Mouse (Mus musculus): Measurements from ENCODE around the gene Rangrf.
A peak's percentile ranks its signal among the peaks of the same experiment; 100 is the strongest.
"Not testable (repeated sequence)": the region's sequence is repeated elsewhere in the genome, so short reads cannot be mapped to it uniquely, and the experiment has no call there.

Gene Rangrf

DNA sequence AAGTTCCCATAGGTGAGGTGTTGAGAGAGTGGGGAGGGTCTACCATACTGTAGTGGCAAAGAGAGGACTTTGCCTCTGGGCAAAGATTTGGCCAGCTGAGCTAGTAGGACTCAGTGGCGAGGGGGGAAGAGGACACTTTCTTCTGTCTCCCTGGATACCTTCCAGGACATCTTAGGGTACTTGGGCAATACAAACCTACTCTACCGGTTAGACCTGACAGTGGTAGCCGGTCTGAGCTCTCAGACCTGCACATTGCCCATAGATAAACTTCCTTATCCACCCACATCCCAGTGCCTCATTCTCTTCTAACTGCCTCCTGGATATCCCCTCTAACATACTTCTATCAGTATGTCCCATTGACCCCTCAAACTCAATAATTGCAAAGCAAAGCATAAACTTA lies 5.9 kb upstream of the Rangrf start:
- no peak for DNase-seq (ENCODE audit: low read depth in 2 of 2, low spot score in 2 of 2)

DNA sequence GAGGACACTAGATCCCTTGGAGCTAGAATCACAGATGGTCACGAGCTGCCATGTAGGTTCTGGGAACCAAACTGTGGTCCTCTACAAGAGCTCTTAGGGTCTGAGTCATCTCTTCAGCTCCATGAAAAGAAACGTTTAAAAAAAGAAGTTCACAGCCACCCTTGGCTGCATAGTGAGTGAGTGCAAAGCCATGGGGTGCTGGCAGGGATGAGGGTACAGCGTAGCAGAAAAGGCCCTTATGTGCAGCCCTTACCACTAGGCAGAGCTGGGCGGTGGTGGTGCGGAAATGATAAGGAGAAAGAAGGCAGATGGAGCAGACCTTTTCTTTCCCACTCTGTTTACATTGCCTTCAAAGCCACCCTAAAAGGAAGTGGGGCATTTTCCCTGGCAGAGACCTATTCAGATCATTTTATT lies 4.3 kb upstream of the Rangrf start:
- DNase-seq (ENCODE audit: low read depth in 2 of 2, low spot score in 2 of 2) = no peak

DNA sequence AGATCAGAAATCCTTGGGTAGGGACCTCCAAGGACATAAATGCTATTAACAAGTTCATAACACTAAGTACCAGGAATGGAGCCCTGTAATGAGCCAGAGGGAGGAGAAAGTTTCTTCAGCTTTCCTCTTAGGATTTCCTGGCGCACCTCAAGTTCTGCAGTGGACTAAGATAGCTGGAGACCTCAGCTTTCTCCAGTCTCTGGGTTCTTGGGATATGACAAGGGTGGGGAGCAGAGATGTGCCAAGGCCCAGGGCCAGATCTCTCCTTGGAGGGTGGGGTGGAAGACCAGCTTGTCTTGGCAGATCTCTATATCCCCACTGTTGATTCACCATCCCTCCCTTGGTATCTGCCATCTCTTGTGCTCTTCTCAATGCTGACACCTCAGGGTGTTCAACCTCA lies 616 bp upstream of the Rangrf start:
- no peak for DNase-seq (ENCODE audit: low read depth in 2 of 2, low spot score in 2 of 2)

DNA sequence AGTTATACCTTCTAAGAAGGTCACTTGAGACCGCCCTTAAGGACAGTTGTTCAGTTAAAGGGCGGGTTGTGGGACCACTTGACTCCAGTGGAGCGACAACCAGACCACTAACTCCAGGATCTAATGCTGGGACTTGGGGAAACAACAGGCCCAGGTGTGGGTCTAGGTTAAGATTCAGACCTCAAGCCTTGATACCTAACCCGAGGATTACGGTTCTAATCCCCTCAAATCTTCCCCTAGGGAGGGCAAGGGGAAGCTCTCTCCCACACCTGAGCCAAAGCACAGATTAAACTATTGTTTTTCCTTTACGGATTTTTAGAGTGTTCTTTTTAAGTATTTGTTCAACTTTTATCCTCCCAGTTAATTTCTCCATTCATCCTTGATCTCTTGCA lies 930 bp downstream of the Rangrf start:
- no peak for DNase-seq (ENCODE audit: low read depth in 2 of 2, low spot score in 2 of 2)

DNA sequence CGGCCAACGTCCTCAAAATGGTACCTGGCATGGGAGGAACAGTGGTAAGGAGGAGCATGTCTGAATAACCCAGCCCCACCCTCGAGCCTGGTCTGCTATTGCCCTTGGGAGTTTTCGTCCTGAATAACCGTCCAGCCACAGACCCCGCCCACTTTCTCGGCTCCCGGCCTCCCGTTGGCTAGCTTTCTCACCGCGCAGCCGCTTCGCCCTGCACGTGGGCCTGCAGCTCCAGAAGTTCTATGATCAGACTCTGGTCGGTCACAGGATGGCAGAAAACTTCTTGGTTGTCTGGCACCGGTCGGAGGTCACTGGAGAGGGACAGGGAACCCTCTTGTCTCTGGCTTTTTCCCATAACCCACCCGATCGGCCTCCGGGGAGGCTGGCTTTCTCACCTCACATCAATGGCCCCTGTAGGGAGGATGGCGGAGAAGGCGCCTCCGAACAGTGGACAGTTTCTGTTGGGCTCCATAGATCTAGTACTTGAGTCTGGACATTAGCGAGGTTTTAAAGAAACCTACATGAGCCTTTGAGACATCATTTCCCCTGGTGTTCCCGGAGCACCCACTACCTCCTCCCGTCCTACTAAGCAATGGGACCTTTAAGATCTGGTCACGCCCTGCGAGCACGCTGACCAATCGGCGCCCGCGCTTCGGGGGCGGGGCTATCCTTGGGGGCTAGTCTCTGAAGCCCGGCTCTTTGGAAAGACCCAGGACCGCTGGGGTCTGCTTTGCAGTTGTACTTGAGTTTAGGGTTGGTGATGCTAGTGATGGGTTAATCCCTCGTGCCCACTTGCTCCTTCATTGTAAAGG lies 1.5 kb downstream of the Rangrf start:
- DNase-seq (ENCODE audit: low read depth in 2 of 2, low spot score in 2 of 2) = peak; percentile 40 to 64

DNA sequence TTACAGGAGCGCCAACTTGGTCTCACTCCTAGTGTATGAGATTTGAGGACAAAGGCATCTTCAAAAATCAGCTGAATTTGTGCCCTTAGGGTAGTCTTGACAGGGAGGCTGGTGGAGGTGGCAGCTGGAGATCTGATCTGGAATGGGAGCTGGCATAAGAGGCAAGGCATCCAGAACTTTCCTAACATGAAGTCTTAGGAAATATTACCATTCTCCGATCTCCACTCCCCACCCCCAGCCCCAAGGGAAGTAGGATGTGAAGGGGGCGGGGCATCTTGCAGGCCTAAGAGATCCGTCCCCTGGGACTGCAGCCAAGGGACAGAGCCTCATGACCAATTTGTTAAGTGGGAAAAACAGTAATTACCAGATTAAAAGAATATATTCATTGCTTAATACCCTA lies 4.8 kb downstream of the Rangrf start:
- no peak for DNase-seq (ENCODE audit: low read depth in 2 of 2, low spot score in 2 of 2)

DNA sequence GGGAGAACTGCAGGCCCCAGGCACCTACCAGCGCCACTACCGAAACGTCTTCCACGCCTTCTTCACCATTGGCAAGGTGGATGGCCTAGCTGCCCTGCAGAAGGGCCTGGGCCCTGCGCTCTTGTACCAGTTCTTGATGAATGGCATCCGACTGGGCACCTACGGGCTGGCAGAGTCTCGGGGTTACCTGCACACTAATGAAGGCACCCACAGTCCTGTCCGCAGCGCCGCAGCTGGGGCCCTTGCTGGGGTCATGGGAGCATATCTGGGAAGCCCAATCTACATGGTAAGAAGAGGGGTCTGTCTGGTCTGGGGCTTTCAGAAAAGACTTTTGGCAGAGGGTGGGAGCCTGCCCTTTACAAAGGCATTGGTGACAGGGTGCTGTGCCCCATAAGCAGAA lies 6.2 kb downstream of the Rangrf start:
- no peak for DNase-seq (ENCODE audit: low read depth in 2 of 2, low spot score in 2 of 2)

DNA sequence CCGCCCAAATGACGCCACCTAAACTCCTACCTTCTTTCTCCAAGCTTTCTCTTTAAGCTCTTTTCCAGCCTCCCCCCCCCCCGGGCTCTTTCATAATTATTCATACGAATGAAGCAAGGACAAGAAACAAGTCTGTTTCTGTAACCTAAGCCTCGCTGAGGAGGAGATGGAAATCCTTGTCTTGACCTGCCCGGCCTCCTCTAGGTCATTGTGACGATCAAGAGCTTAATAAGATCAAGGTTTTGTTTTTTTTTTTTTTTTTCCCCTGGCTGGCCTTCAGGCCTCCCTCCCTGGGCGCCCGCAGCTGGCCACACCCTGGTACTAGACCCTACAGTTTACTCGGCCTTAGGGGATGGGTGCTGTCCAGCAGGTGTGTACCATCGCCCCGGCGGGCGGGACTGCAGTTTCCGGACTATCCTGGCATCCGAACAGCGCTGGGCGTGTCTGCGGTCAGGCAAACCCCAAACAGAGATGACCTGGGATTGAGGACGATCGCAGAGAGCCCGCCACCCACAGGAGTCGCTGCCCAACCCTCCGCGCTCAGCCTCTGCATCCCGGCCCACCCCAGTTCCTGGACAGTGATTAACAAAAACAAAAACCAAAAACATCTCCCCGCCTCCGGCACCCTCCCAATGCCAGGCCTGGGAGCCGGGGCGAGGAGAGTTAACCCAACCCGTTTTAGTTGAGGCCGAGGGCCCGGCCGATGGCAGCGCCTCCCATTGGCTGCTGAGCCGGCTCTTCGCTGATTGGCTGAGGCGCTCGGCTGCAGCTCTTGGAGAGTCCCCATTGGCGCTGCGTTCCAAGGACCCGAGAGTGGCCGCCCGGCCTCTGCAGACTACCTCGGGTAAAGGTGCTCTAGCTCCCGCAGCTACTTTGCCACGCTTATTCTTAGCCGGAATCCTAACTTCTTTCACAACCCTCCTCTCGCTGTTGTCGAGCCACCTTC lies 7.4 kb downstream of the Rangrf start, which contains the start of gene Slc25a35:
TSS of gene Slc25a35 (plus strand) at position 795 of the 946 bp plus-strand sequence.
- DNase-seq (ENCODE audit: low read depth in 2 of 2, low spot score in 2 of 2) = peak; percentile 65 to 68

DNA sequence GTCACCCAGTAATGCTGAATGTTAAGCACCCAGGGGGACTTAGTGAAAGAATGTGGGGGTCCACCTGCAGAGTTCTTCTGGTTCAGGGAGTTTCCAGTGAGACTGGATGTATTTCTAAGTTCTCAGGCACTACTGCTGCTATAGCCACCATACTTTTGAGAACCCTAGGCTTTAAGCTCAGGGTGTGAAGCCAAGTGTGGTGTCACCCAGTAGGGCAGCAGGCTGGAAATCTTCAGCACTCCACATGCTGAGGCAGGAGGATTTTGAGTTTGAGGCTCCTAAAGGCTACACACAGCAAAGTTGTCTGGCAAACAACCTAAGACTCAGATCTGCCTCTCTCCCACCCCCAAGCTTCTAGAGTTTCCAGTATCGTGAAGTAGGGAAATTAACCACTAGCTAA lies 8.4 kb downstream of the Rangrf start:
- no peak for DNase-seq (ENCODE audit: low read depth in 2 of 2, low spot score in 2 of 2)

DNA sequence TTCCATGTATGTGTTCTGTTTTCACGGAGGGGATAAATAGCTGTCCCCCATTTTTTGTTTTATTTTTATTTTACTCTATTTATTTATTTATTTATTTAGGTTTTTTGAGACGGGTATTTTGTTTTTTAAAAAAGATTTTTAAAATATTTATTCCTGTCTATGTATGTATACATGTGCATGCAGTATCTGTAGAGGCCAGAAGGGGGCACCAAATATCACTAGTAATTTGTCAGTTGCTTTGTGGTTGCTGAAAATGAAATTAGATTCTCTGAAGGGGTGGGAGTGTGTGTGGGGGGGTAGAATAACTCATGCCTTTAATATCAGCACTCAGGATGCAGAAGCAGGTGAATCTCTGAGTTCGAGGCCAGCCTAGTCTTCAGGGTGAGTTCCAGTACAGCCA lies 9.1 kb downstream of the Rangrf start:
- peak; percentile 69 to 80 for DNase-seq (ENCODE audit: low read depth in 2 of 2, low spot score in 2 of 2)

DNA sequence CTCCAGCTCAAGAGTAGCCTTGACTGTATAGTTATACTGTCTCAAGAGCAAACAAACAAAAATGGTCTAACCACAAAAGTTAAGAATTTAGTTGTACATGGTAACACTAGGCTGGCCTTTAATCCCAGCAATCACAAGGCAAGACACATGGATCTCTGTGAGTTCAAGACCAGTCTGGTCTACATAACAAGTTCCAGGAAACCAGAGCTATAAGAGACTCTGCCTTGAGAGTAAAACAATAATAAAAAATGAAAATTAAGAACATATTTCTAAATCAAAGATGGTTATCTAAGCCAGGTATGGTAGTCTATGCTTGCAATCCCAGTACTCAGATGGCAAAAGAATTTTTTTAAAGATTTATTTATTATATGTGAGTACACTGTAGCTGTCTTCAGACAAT lies 9.9 kb downstream of the Rangrf start:
- DNase-seq (ENCODE audit: low read depth in 2 of 2, low spot score in 2 of 2) = no peak

DNA sequence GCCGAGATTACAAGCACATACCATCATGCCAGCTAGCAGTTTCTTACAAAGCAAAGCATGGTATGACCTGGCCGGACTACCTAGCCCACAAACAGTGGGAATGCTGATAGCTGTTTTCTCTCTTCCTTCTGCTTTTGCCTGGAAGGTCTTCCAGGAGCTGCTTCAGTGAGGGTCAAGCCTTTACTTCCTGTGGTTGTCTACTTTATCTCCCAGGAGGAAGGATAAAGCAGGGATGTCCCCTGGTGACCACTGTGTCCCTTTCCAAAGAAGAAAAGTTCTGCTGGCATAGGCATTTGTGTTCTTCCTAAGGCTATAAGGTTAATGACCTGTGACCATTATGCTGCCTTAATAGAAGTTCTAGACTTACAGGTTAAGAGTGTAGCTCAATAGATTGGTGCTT lies 11.6 kb downstream of the Rangrf start:
- no peak for DNase-seq (ENCODE audit: low read depth in 2 of 2, low spot score in 2 of 2)

DNA sequence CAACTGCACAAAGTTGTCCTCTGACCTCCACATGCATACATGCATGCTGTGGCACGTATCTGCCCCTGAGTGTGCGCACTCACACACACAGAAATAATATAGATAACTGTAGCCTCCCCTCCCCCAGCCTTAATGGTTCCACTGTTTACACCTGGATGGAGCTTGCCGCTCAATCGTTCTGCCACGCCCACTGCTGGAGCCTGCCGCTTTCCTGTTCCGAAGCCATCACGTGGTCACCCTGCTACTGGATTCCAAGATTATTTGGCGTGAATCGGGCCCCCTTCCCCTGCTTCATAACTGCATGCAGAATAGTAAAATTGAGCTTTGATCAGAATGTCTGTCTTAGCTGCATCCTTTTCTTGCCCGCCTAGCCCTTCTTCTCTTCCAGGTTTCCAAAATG lies 12.8 kb downstream of the Rangrf start:
- DNase-seq (ENCODE audit: low read depth in 2 of 2, low spot score in 2 of 2) = not testable (repeated sequence)

DNA sequence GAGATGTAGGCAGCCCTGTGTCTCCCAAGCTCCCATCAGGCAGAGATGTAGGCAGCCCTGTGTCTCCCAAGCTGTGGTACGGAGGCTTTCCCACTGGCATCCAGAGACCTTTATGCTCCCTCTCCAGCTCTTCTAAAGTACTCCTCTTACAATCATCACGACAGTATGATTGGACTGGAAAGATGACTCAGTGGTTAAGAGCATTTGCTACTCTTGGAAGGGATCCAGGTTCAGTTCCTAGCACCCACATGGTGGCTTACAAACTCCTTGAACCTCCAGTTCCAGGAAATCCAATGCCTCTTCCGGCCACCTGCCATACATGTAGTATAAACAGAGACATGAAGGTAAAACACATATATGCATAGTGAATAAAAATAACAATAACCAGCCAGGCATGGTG lies 13.4 kb downstream of the Rangrf start:
- no peak for DNase-seq (ENCODE audit: low read depth in 2 of 2, low spot score in 2 of 2)

DNA sequence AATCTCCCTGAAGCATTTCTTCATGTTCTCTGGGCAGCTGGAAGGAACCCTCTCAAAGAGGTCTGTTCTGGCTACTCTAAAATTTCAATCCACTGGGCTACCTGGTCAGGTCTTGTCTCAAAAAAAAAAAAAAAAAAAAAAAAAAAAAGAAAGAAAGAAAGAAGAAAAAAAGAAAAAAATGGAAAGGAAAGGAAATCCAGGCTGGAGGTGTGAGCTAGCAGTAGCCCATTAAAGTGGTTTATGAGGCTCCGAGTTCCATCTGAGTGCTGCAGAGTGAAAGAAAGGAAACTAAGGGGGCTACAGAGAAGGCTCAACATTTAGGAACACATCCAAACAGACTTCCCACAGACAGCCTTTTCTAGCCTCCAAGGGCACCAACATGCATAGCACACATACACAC lies 17.0 kb downstream of the Rangrf start:
- no peak for DNase-seq (ENCODE audit: low read depth in 2 of 2, low spot score in 2 of 2)

DNA sequence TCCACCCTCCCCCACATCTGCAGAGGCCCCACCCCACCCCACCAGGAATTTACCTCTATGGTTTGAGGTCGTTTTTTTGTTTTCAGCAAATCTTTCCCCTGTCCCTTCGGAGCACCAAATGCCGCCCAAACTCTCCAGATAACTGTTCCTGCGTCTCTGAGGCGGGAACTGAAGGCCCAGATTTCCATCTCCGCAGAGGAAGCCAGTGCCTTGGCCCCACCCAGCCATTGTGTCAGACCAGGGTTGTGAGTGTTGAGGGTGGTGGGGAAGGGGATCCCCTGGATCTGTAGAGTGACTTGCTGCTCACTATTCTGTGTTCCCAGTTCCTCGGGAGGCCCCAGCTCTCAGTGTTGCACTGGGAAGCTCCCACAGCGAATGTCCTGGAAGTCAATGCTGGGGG lies 17.7 kb downstream of the Rangrf start, which contains the start of gene Arhgef15:
TSS of gene Arhgef15 (minus strand) at position 173 of the 400 bp plus-strand sequence.
- no peak for DNase-seq (ENCODE audit: low read depth in 2 of 2, low spot score in 2 of 2)

DNA sequence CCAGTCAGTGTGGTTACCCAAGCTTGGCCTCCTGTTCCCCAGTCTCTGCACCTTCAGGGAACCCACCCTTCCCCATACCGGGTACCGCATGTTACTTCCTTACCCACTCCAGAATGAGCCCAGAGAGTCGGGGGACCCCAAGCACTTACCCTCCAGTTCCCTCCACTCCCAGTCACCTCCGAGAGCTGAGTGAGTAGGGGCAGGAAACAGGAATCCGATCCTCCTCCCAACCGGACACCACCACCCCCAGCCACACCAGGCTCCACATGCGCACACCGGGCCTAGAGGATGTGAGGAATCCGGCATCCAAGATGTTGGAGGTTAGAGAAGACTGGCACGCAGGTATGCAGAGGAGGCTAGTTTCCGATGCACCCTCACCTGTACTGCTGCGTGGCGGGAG lies 18.3 kb downstream of the Rangrf start:
- no peak for DNase-seq (ENCODE audit: low read depth in 2 of 2, low spot score in 2 of 2)

DNA sequence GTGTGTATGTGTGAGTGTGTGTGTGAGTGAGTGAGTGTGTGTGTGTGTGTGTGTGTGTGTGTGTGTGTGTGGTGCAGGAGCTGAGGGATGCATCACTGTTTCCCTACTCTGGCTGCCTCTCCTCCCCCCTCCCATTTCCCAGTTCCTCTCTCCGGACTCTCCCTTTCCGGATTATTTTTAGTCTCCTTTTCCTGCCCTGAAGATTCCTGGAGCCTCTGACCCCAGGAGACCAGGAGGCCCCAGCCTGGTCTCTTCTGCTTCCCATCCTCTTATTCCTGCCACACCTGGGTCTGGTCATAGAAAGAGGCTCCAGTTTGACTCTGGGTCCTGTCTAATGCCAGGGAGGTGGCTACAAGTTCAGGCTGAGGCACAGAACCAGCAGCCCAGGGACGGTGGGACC lies 18.9 kb downstream of the Rangrf start:
- no peak for DNase-seq (ENCODE audit: low read depth in 2 of 2, low spot score in 2 of 2)

DNA sequence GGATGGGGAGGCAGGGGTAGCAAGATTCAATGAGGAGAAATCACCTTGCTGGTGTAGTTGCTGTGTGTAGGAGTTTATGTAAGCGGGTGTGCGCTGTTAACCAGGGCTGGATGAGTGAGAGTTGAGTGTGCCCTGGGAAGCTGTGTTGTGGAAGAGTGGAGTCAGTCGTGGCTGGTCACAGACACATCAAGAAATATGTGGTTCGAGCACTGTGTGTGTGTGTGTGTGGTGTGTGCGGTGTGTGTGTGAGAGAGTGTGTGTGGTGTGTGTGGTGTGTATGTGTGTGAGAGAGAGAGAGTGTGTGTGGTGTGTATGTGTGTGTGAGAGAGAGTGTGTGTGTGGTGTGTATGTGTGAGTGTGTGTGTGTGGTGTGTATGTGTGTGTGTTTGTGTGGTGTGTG lies 19.5 kb downstream of the Rangrf start:
- no peak for DNase-seq (ENCODE audit: low read depth in 2 of 2, low spot score in 2 of 2)

DNA sequence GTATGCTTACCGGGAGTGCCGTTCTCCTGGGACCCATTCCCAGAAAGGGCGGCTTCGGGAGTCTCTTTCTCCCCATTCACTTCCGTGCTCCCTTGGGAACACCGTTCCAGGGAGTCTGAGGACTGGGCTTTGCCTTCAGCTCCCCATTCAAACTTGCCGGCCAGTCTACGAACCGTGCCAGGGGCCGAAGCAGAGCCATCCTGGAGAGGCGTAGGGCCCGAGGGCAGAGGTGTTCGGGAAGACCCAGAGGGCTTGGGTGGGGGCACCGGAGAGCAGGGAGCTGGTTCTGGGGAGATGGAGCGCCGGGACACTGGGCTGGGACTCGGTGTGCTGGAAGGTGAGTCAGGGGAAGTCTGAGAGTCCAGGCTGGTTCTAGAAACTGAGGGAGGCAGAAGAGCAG lies 20.6 kb downstream of the Rangrf start:
- DNase-seq (ENCODE audit: low read depth in 2 of 2, low spot score in 2 of 2) = no peak

DNA sequence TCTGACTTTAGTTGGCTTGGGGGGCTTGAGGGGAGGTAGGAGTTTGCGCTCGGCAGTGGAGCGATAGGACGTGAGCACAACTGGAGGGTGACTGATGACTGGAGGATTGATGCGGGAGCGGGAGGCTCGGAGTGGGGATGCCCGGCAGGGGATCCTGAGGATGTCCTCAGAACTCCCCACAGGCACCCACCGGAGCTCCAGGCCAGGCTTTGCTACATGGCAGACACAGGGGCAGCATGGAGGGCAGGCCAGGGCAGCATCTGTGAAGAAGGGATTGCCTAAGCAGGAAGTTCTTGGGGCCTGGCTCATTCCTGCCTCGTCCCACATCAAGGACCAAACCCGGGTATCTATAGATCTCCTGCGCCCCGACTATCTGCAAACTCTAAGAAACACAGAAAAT lies 21.1 kb downstream of the Rangrf start:
- DNase-seq (ENCODE audit: low read depth in 2 of 2, low spot score in 2 of 2) = no peak

DNA sequence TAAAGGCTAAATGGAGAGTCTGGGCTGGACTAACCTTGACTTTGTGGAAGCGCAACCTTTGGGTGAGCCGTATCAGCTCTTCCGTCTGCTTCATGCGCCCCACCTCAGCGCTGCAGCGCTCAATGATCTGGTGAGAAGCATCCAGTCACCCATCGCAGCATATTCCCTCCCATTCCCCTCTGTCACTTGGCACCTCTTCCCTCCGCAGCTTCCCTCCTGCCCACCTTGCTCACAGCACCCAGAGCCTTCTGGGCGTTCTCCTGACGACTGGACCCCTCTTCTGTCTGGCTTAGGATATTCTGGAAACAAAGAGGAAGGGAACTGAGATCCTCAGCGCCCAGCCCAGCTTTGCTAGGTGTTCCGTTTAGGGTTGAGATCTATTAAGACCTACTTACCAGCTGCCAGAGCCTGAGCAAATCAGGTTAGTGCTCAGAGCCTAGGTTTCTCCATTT lies 27.4 kb downstream of the Rangrf start:
- no peak for DNase-seq (ENCODE audit: low read depth in 2 of 2, low spot score in 2 of 2)

Data from CD8-positive naive resting alpha-beta T cell, adult 2 months (primary cell).